Mouse (Mus musculus): Measurements from ENCODE around the gene Egln1.
A peak's percentile ranks its signal among the peaks of the same experiment; 100 is the strongest.

DNA sequence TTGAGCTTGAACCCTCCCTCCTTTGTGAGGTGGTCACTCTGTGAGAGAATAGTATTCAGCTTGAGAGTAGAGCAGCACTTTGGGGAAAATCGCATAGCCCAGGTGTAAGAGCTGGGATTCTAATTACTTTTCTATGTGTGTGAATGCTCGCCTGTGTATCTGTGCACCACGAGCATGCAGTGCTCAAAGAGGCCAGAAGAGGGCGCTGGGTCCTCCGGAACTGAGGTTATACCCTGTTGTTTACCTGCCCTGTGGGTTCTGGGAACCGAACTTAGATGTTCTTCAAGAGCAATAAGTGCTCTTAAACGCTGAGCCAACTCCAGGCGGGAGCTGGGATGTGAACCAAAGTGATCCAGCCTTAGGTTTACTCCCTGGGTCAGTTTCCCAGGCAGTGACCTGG lies 31.7 kb upstream of the Egln1 start:
- TF ChIP-seq CTCF (IDR thresholded peaks at IDR 0.05) = 0 out of 2 replicates have a peak, but pooled peaks have one; percentile 23
- no peak for TF ChIP-seq POLR2A (IDR thresholded peaks at IDR 0.05; ENCODE audit: insufficient read depth, low read depth, low read length)
